Mouse (Mus musculus): ENCODE data around the gene Izumo1. TPM values are rescaled to one million over a fixed set of nuclear protein-coding genes. Genes with fewer than 3 reads are reported as not detected.

Gene Izumo1
- polyA plus RNA-seq (2017; shearing (Covaris generic)): not detected

- ATAC-seq: no peak
These were observed at the start of gene Izumo1 for GRCm38 (mm10) chr7:45621443-45621842. Gene Izumo1, plus strand, starts transcription at chr7:45621811.

GRCm38 (mm10) chr7:45571966-45572365 lies 49.6 kb upstream of the Izumo1 start:
- ATAC-seq: no peak

- peak; percentile 63 for ATAC-seq
These were observed 47.7 kb upstream of the Izumo1 start for GRCm38 (mm10) chr7:45573954-45574353.

GRCm38 (mm10) chr7:45574472-45575379 lies 46.9 kb upstream of the Izumo1 start:
- ATAC-seq: no peak

GRCm38 (mm10) chr7:45585923-45586322 lies 35.7 kb upstream of the Izumo1 start:
- no peak for ATAC-seq

GRCm38 (mm10) chr7:45587631-45588592 lies 33.7 kb upstream of the Izumo1 start:
- ATAC-seq: no peak

GRCm38 (mm10) chr7:45589173-45589572 lies 32.4 kb upstream of the Izumo1 start:
- ATAC-seq: peak; percentile 60

GRCm38 (mm10) chr7:45589898-45590297 lies 31.7 kb upstream of the Izumo1 start:
- no peak for ATAC-seq

- no peak for ATAC-seq
These were observed 30.7 kb upstream of the Izumo1 start for GRCm38 (mm10) chr7:45590874-45591273.

GRCm38 (mm10) chr7:45591880-45592279 lies 29.7 kb upstream of the Izumo1 start:
- peak; percentile 63 for ATAC-seq

GRCm38 (mm10) chr7:45593118-45593815 lies 28.3 kb upstream of the Izumo1 start:
- peak; percentile 59 for ATAC-seq

- no peak for ATAC-seq
These were observed 26.4 kb upstream of the Izumo1 start for GRCm38 (mm10) chr7:45595176-45595575.

- ATAC-seq: no peak
These were observed 25.5 kb upstream of the Izumo1 start for GRCm38 (mm10) chr7:45596107-45596506.

GRCm38 (mm10) chr7:45597013-45597412 lies 24.6 kb upstream of the Izumo1 start:
- no peak for ATAC-seq

GRCm38 (mm10) chr7:45597527-45597926 lies 24.1 kb upstream of the Izumo1 start:
- ATAC-seq: no peak

- ATAC-seq: no peak
These were observed 22.4 kb upstream of the Izumo1 start for GRCm38 (mm10) chr7:45598960-45599879.

- no peak for ATAC-seq
These were observed 15.8 kb upstream of the Izumo1 start for GRCm38 (mm10) chr7:45605704-45606289.

GRCm38 (mm10) chr7:45609511-45609910 lies 12.1 kb upstream of the Izumo1 start:
- ATAC-seq: no peak

GRCm38 (mm10) chr7:45616277-45616676 lies 5.3 kb upstream of the Izumo1 start:
- ATAC-seq: no peak

- no peak for ATAC-seq
These were observed 4.4 kb upstream of the Izumo1 start, which contains the start of gene Fut1 for GRCm38 (mm10) chr7:45617042-45617695. Gene Fut1, plus strand, starts transcription at chr7:45617289.

Measured in CD4-positive, CD25-positive, alpha-beta regulatory T cell, adult 4 months (primary cell).